Mouse (Mus musculus) v-Abl transformed pro-B cells (cell line): ENCODE data around the gene Diaph2.
"Not testable (repeated sequence)": the region's sequence is repeated elsewhere in the genome, so short reads cannot be mapped to it uniquely, and the experiment has no call there.

Experiments used
- in situ Hi-C, 2 experiments: fragments of 400-800 bp; cut with MboI; formaldehyde crosslinking; loops; one replicate each; pipeline ENCODE4 v1.15.1; 2025; ENCODE audit not compliant: unreplicated experiment in 2 of 2

Diaph2 gene

GRCm38 (mm10) chrX:129784062-129784461, 34.5 kb downstream of the Diaph2 start:
- in situ Hi-C loops = loop anchor here in 1 of 2 experiments (10.0 kb wide), 1 partner anchor 479 kb away; no protein-coding TSS in a partner anchor

GRCm38 (mm10) chrX:129799920-129800319, 50.4 kb downstream of the Diaph2 start:
- in situ Hi-C loops = not testable (repeated sequence)

- in situ Hi-C loops = no loop called here
Measured at GRCm38 (mm10) chrX:129831903-129832302, 82.4 kb downstream of the Diaph2 start.

- in situ Hi-C loops = no loop called here
Measured at GRCm38 (mm10) chrX:129833887-129834286, 84.3 kb downstream of the Diaph2 start.

- in situ Hi-C loops = loop anchor here in 1 of 2 experiments (10.0 kb wide), 1 partner anchor 580 kb away; no protein-coding TSS in a partner anchor
Measured at GRCm38 (mm10) chrX:129884465-129884864, 134.9 kb downstream of the Diaph2 start.

- in situ Hi-C loops = no loop called here
Measured at GRCm38 (mm10) chrX:129925806-129926205, 176.3 kb downstream of the Diaph2 start.

GRCm38 (mm10) chrX:129974816-129975215, 225.3 kb downstream of the Diaph2 start:
- in situ Hi-C loops = no loop called here

GRCm38 (mm10) chrX:130008210-130008609, 258.7 kb downstream of the Diaph2 start:
- in situ Hi-C loops = no loop called here

GRCm38 (mm10) chrX:130019735-130020134, 270.2 kb downstream of the Diaph2 start:
- in situ Hi-C loops = no loop called here

- in situ Hi-C loops = no loop called here
Measured at GRCm38 (mm10) chrX:130044525-130044924, 295.0 kb downstream of the Diaph2 start.

GRCm38 (mm10) chrX:130149216-130149615, 399.7 kb downstream of the Diaph2 start:
- in situ Hi-C loops = no loop called here

GRCm38 (mm10) chrX:130152164-130152563, 402.6 kb downstream of the Diaph2 start:
- in situ Hi-C loops = no loop called here

GRCm38 (mm10) chrX:130173126-130173525, 423.6 kb downstream of the Diaph2 start:
- in situ Hi-C loops = no loop called here

- in situ Hi-C loops = no loop called here
Measured at GRCm38 (mm10) chrX:130187891-130188290, 438.3 kb downstream of the Diaph2 start.

GRCm38 (mm10) chrX:130188449-130188848, 438.9 kb downstream of the Diaph2 start:
- in situ Hi-C loops = no loop called here

- in situ Hi-C loops = no loop called here
Measured at GRCm38 (mm10) chrX:130189250-130189649, 439.7 kb downstream of the Diaph2 start.

- in situ Hi-C loops = not testable (repeated sequence)
Measured at GRCm38 (mm10) chrX:130197412-130197811, 447.9 kb downstream of the Diaph2 start.

- in situ Hi-C loops = no loop called here
Measured at GRCm38 (mm10) chrX:130205243-130205642, 455.7 kb downstream of the Diaph2 start.

GRCm38 (mm10) chrX:130212227-130212626, 462.7 kb downstream of the Diaph2 start:
- in situ Hi-C loops = no loop called here

GRCm38 (mm10) chrX:130212759-130213158, 463.2 kb downstream of the Diaph2 start:
- in situ Hi-C loops = no loop called here

GRCm38 (mm10) chrX:130230045-130230444, 480.5 kb downstream of the Diaph2 start:
- in situ Hi-C loops = no loop called here

GRCm38 (mm10) chrX:130235167-130235566, 485.6 kb downstream of the Diaph2 start:
- in situ Hi-C loops = no loop called here

- in situ Hi-C loops = loop anchor here in 1 of 2 experiments (10.0 kb wide), 1 partner anchor 132 kb away; no protein-coding TSS in a partner anchor
Measured at GRCm38 (mm10) chrX:130246652-130247051, 497.1 kb downstream of the Diaph2 start.
